Mouse (Mus musculus): ENCODE measurements around the gene Olfr173. TPM values are rescaled to one million over a fixed set of nuclear protein-coding genes. Genes with fewer than 3 reads are reported as not detected.

The Olfr173 gene
- not detected in 2 replicates for polyA plus RNA-seq (2014; fragmentation: Nextera tagmentation; extraction: Ambion mirVana)

- Histone ChIP-seq H3K4me1 (ENCODE audit: control insufficient read depth, insufficient read depth, low read length) (no peaks in the 10 kb centered on the region), H3K4me3 (ENCODE audit: low read length) (no peak within 1 kb of the TSS), H3K27me3 (ENCODE audit: control insufficient read depth, insufficient read depth, low read length) (no peaks in the 10 kb centered on the region), H3K9me3 (ENCODE audit: control insufficient read depth, low read length) (no peaks in the 10 kb centered on the region), H3K9ac (ENCODE audit: low read depth, low read length) (no peak within 1 kb of the TSS), H3K4me2 (replicated peaks; ENCODE audit: low read depth, low read length) (no peak within 1 kb of the TSS), H3K27ac (ENCODE audit: low read depth, low read length) (no peak within 1 kb of the TSS), H3K36me3 (ENCODE audit: control insufficient read depth, insufficient read depth, low read length) (no peaks in the 10 kb centered on the region)
- WGBS, result 81% methylated on average over 2 of the region's 2 CpGs
- no peak for ATAC-seq (ENCODE audit: low FRiP score, low TSS enrichment)
Measured at GRCm38 (mm10) chr16:58800168-58800567, at the start of gene Olfr173. Gene Olfr173, minus strand, starts transcription at chr16:58800268.

GRCm38 (mm10) chr16:58826732-58827319 lies 26.8 kb upstream of the Olfr173 start, which contains the start of gene Olfr175-ps1:
Gene Olfr175-ps1, minus strand, starts transcription at chr16:58826782.
- H3K4me1 ChIP-seq (ENCODE audit: control insufficient read depth, insufficient read depth, low read length), result no peaks in the 10 kb centered on the region
- H3K27me3 ChIP-seq (ENCODE audit: control insufficient read depth, insufficient read depth, low read length), result no peaks in the 10 kb centered on the region
- no peak for ATAC-seq (ENCODE audit: low FRiP score, low TSS enrichment)
- H3K4me3 ChIP-seq (ENCODE audit: low read length), result no peak within 1 kb of the TSS
- WGBS, result 87% methylated on average over 1 of the region's 1 CpGs
- no peaks in the 10 kb centered on the region for H3K9me3 ChIP-seq (ENCODE audit: control insufficient read depth, low read length)
- H3K4me2 ChIP-seq (replicated peaks; ENCODE audit: low read depth, low read length), result no peak within 1 kb of the TSS
- no peaks in the 10 kb centered on the region for H3K36me3 ChIP-seq (ENCODE audit: control insufficient read depth, insufficient read depth, low read length)
- no peak within 1 kb of the TSS for H3K27ac ChIP-seq (ENCODE audit: low read depth, low read length)
- H3K9ac ChIP-seq (ENCODE audit: low read depth, low read length), result no peak within 1 kb of the TSS

GRCm38 (mm10) chr16:58763076-58763475 lies 37.0 kb downstream of the Olfr173 start, which contains the start of gene Olfr172:
Gene Olfr172, minus strand, starts transcription at chr16:58763176.
- H3K4me1 ChIP-seq (ENCODE audit: control insufficient read depth, insufficient read depth, low read length), result no peaks in the 10 kb centered on the region
- H3K36me3 ChIP-seq (ENCODE audit: control insufficient read depth, insufficient read depth, low read length), result no peaks in the 10 kb centered on the region
- H3K27me3 ChIP-seq (ENCODE audit: control insufficient read depth, insufficient read depth, low read length), result no peaks in the 10 kb centered on the region
- no peak within 1 kb of the TSS for H3K4me3 ChIP-seq (ENCODE audit: low read length)
- H3K4me2 ChIP-seq (replicated peaks; ENCODE audit: low read depth, low read length), result no peak within 1 kb of the TSS
- no peak within 1 kb of the TSS for H3K27ac ChIP-seq (ENCODE audit: low read depth, low read length)
- no peak for ATAC-seq (ENCODE audit: low FRiP score, low TSS enrichment)
- no peaks in the 10 kb centered on the region for H3K9me3 ChIP-seq (ENCODE audit: control insufficient read depth, low read length)
- WGBS, result 76% methylated on average over 1 of the region's 1 CpGs
- H3K9ac ChIP-seq (ENCODE audit: low read depth, low read length), result no peak within 1 kb of the TSS

- Histone ChIP-seq H3K9ac (ENCODE audit: low read depth, low read length) (no peak overlapping the region), H3K27me3 (ENCODE audit: control insufficient read depth, insufficient read depth, low read length) (no peaks in the 10 kb centered on the region), H3K27ac (ENCODE audit: low read depth, low read length) (no peak overlapping the region), H3K9me3 (ENCODE audit: control insufficient read depth, low read length) (no peaks in the 10 kb centered on the region), H3K4me3 (ENCODE audit: low read length) (no peak overlapping the region), H3K4me1 (ENCODE audit: control insufficient read depth, insufficient read depth, low read length) (no peaks in the 10 kb centered on the region), H3K36me3 (ENCODE audit: control insufficient read depth, insufficient read depth, low read length) (no peaks in the 10 kb centered on the region), H3K4me2 (replicated peaks; ENCODE audit: low read depth, low read length) (no peak overlapping the region)
- ATAC-seq (ENCODE audit: low FRiP score, low TSS enrichment), result no peak
Measured at GRCm38 (mm10) chr16:58756191-58756590, 43.9 kb downstream of the Olfr173 start.

- no peak for ATAC-seq (ENCODE audit: low FRiP score, low TSS enrichment)
- Histone ChIP-seq H3K36me3 (ENCODE audit: control insufficient read depth, insufficient read depth, low read length) (no peaks in the 10 kb centered on the region), H3K9me3 (ENCODE audit: control insufficient read depth, low read length) (no peaks in the 10 kb centered on the region), H3K4me3 (ENCODE audit: low read length) (no peak overlapping the region), H3K4me1 (ENCODE audit: control insufficient read depth, insufficient read depth, low read length) (no peaks in the 10 kb centered on the region), H3K27me3 (ENCODE audit: control insufficient read depth, insufficient read depth, low read length) (no peaks in the 10 kb centered on the region), H3K4me2 (replicated peaks; ENCODE audit: low read depth, low read length) (no peak overlapping the region), H3K27ac (ENCODE audit: low read depth, low read length) (no peak overlapping the region), H3K9ac (ENCODE audit: low read depth, low read length) (no peak overlapping the region)
- WGBS, result 36% methylated on average over 1 of the region's 1 CpGs
Measured at GRCm38 (mm10) chr16:58751314-58751713, 48.8 kb downstream of the Olfr173 start.

- 71% methylated on average over 4 of the region's 4 CpGs for WGBS
- no peak overlapping the region for H3K9ac ChIP-seq (ENCODE audit: low read depth, low read length)
- ATAC-seq (ENCODE audit: low FRiP score, low TSS enrichment), result no peak
Measured at GRCm38 (mm10) chr16:58746715-58747114, 53.4 kb downstream of the Olfr173 start.

More at GRCm38 (mm10) chr16:58746715-58747114, 53.4 kb downstream of the Olfr173 start:
- Histone ChIP-seq H3K27ac (ENCODE audit: low read depth, low read length) (no peak overlapping the region), H3K4me1 (ENCODE audit: control insufficient read depth, insufficient read depth, low read length) (no peaks in the 10 kb centered on the region), H3K9me3 (ENCODE audit: control insufficient read depth, low read length) (no peaks in the 10 kb centered on the region), H3K36me3 (ENCODE audit: control insufficient read depth, insufficient read depth, low read length) (no peaks in the 10 kb centered on the region), H3K27me3 (ENCODE audit: control insufficient read depth, insufficient read depth, low read length) (no peaks in the 10 kb centered on the region), H3K4me3 (ENCODE audit: low read length) (no peak overlapping the region), H3K4me2 (replicated peaks; ENCODE audit: low read depth, low read length) (no peak overlapping the region)

Small RNA genes within 50 kb of the gene (microRNA-seq; reads per million reads assigned to microRNA genes)
- gene Gm27564, result not detected

Other genes with a start within 250 kb of the Olfr173 start
- not detected in 2 replicates for gene Gm813, start 183.3 kb downstream of the Olfr173 start, polyA plus RNA-seq (2014; fragmentation: Nextera tagmentation; extraction: Ambion mirVana)
- 0.17 and 0.39 TPM in 2 replicates for gene E330017A01Rik, start 161.5 kb downstream of the Olfr173 start, polyA plus RNA-seq (2014; fragmentation: Nextera tagmentation; extraction: Ambion mirVana)
- 22.3 and 29.6 TPM in 2 replicates for gene Cpox, start 130.0 kb downstream of the Olfr173 start, polyA plus RNA-seq (2014; fragmentation: Nextera tagmentation; extraction: Ambion mirVana)
- 0.11 TPM in 1 of 2 replicates, not detected in the other for gene Gpr15, start 81.2 kb downstream of the Olfr173 start, polyA plus RNA-seq (2014; fragmentation: Nextera tagmentation; extraction: Ambion mirVana)
- 106 and 125 TPM in 2 replicates for gene Cldnd1, start 72.4 kb downstream of the Olfr173 start, polyA plus RNA-seq (2014; fragmentation: Nextera tagmentation; extraction: Ambion mirVana)
- not detected in 2 replicates for gene Olfr172, start 37.1 kb downstream of the Olfr173 start, polyA plus RNA-seq (2014; fragmentation: Nextera tagmentation; extraction: Ambion mirVana)
- not detected in 2 replicates for gene Olfr175-ps1, start 26.5 kb upstream of the Olfr173 start, polyA plus RNA-seq (2014; fragmentation: Nextera tagmentation; extraction: Ambion mirVana)
- not detected in 2 replicates for gene Olfr177, start 74.5 kb upstream of the Olfr173 start, polyA plus RNA-seq (2014; fragmentation: Nextera tagmentation; extraction: Ambion mirVana)
- gene Olfr178, start 91.8 kb upstream of the Olfr173 start, polyA plus RNA-seq (2014; fragmentation: Nextera tagmentation; extraction: Ambion mirVana), result not detected in 2 replicates
- gene Olfr181, start 128.5 kb upstream of the Olfr173 start, polyA plus RNA-seq (2014; fragmentation: Nextera tagmentation; extraction: Ambion mirVana), result not detected in 2 replicates
- gene Olfr180, start 129.1 kb upstream of the Olfr173 start, polyA plus RNA-seq (2014; fragmentation: Nextera tagmentation; extraction: Ambion mirVana), result not detected in 2 replicates
- not detected in 2 replicates for gene Olfr183, start 195.1 kb upstream of the Olfr173 start, polyA plus RNA-seq (2014; fragmentation: Nextera tagmentation; extraction: Ambion mirVana)
- not detected in 2 replicates for gene Olfr186, start 230.0 kb upstream of the Olfr173 start, polyA plus RNA-seq (2014; fragmentation: Nextera tagmentation; extraction: Ambion mirVana)
- not detected in 2 replicates for gene Olfr187, start 239.5 kb upstream of the Olfr173 start, polyA plus RNA-seq (2014; fragmentation: Nextera tagmentation; extraction: Ambion mirVana)